Mouse (Mus musculus) gastrocnemius, postnatal 36 days (tissue): ENCODE data around the gene Pgs1. TPM values are rescaled to one million over a fixed set of nuclear protein-coding genes. Genes with fewer than 3 reads are reported as not detected.

ENCODE experiments used
- DNase-seq, 2 experiments: peaks; one replicate each; pipeline ENCODE4 v3.0.0; 2022
- intact Hi-C: fragments of 180-260 bp; cut with DNase I; formaldehyde crosslinking; loops from one replicate; pipeline ENCODE4 v1.15.1; 2025
- long read RNA-seq, 2 experiments: library from polyadenylated mRNA; stranded (forward); transcript quantifications; one replicate each; pipeline ENCODE4 v2.0.0; 2021
- total RNA-seq, 2 experiments: library from RNA; stranded (reverse); gene quantifications; 2 replicates each; pipeline ENCODE4 v1.2.3; 2021

The Pgs1 gene
- total RNA-seq = 10 to 100 TPM; 17.9 to 18.9 TPM
- long read RNA-seq, experiment 1, transcript Pgs1-203 (10 exons, 2,863 nt) = major isoform, 15 of 40 reads
- long read RNA-seq, experiment 1, partial matches to known transcripts = 15 of 40 reads
- long read RNA-seq, experiment 1, other reads (novel, unspliced or antisense) = 7 of 40 reads
- long read RNA-seq, experiment 2, transcript Pgs1-203 (10 exons, 2,863 nt) = major isoform, 19 of 42 reads
- long read RNA-seq, experiment 2, partial matches to known transcripts = 15 of 42 reads
- long read RNA-seq, experiment 2, other reads (novel, unspliced or antisense) = 7 of 42 reads

GRCm38 (mm10) chr11:117986126-117987031 lies at the start of gene Pgs1:
Gene Pgs1 (plus strand): TSS chr11:117986292.
- intact Hi-C loops = no loop called here

GRCm38 (mm10) chr11:117939004-117939730 lies 46.9 kb upstream of the Pgs1 start:
- intact Hi-C loops = no loop called here

More at GRCm38 (mm10) chr11:117986126-117987031, at the start of gene Pgs1:
- DNase-seq = peak; percentile 87 to 90

GRCm38 (mm10) chr11:117939741-117940285 lies 46.3 kb upstream of the Pgs1 start:
- DNase-seq = peak; percentile 85
- intact Hi-C loops = no loop called here

More at GRCm38 (mm10) chr11:117939004-117939730, 46.9 kb upstream of the Pgs1 start:
- no peak for DNase-seq

- intact Hi-C loops = no loop called here
- no peak for DNase-seq
Measured at GRCm38 (mm10) chr11:117940881-117941280, 45.2 kb upstream of the Pgs1 start.

- intact Hi-C loops = no loop called here
Measured at GRCm38 (mm10) chr11:117941325-117941834, 44.7 kb upstream of the Pgs1 start.

GRCm38 (mm10) chr11:117941848-117942247 lies 44.2 kb upstream of the Pgs1 start:
- intact Hi-C loops = no loop called here

More at GRCm38 (mm10) chr11:117941325-117941834, 44.7 kb upstream of the Pgs1 start:
- DNase-seq = no peak

GRCm38 (mm10) chr11:117946195-117946979 lies 39.7 kb upstream of the Pgs1 start:
- intact Hi-C loops = no loop called here
- no peak for DNase-seq

More at GRCm38 (mm10) chr11:117941848-117942247, 44.2 kb upstream of the Pgs1 start:
- DNase-seq = peak in 1 of 2 experiments; percentile 27

GRCm38 (mm10) chr11:117946996-117947419 lies 39.1 kb upstream of the Pgs1 start:
- DNase-seq = no peak

GRCm38 (mm10) chr11:117949392-117950091 lies 36.5 kb upstream of the Pgs1 start:
- intact Hi-C loops = no loop called here
- peak; percentile 89 to 94 for DNase-seq

More at GRCm38 (mm10) chr11:117946996-117947419, 39.1 kb upstream of the Pgs1 start:
- intact Hi-C loops = no loop called here

- intact Hi-C loops = no loop called here
- DNase-seq = no peak
Measured at GRCm38 (mm10) chr11:117951391-117951790, 34.7 kb upstream of the Pgs1 start.

GRCm38 (mm10) chr11:117952174-117952933 lies 33.7 kb upstream of the Pgs1 start:
- intact Hi-C loops = no loop called here
- no peak for DNase-seq

- no peak for DNase-seq
- intact Hi-C loops = no loop called here
Measured at GRCm38 (mm10) chr11:117954094-117954493, 32.0 kb upstream of the Pgs1 start.

- intact Hi-C loops = no loop called here
Measured at GRCm38 (mm10) chr11:117954819-117955218, 31.3 kb upstream of the Pgs1 start.

GRCm38 (mm10) chr11:117955621-117956020 lies 30.5 kb upstream of the Pgs1 start:
- no peak for DNase-seq

More at GRCm38 (mm10) chr11:117954819-117955218, 31.3 kb upstream of the Pgs1 start:
- DNase-seq = no peak

GRCm38 (mm10) chr11:117958197-117958596 lies 27.9 kb upstream of the Pgs1 start:
- no peak for DNase-seq
- intact Hi-C loops = no loop called here

More at GRCm38 (mm10) chr11:117955621-117956020, 30.5 kb upstream of the Pgs1 start:
- intact Hi-C loops = no loop called here

GRCm38 (mm10) chr11:117959166-117959565 lies 26.9 kb upstream of the Pgs1 start:
- no peak for DNase-seq
- intact Hi-C loops = no loop called here

- intact Hi-C loops = no loop called here
- DNase-seq = peak in 1 of 2 experiments; percentile 26
Measured at GRCm38 (mm10) chr11:117959741-117960381, 26.2 kb upstream of the Pgs1 start.
